Mouse (Mus musculus): ENCODE results near the gene Rftn2. TPM values are rescaled to one million over a fixed set of nuclear protein-coding genes. Genes with fewer than 3 reads are reported as not detected.

Rftn2 gene
- polyA plus RNA-seq, 1 experiment: 2.2 TPM

- H3K4me3 ChIP-seq (ENCODE audit: insufficient read depth, low read depth, low read length): no peak overlapping the region
- TF ChIP-seq POLR2A (IDR thresholded peaks at IDR 0.05; ENCODE audit: low read depth, low read length) (no peak), CTCF (conservative IDR thresholded peaks at IDR 0.05; ENCODE audit: insufficient read depth, insufficient read length, low read depth, low read length) (no peak)
- no peaks in the 10 kb centered on the region for H3K36me3 ChIP-seq (ENCODE audit: control insufficient read depth, insufficient read depth, low read length)
- no peak for DNase-seq
- WGBS: 77% methylated on average over 2 of the region's 2 CpGs
- no peak overlapping the region for H3K27ac ChIP-seq (ENCODE audit: insufficient read depth, low read depth, low read length)
- no peaks in the 10 kb centered on the region for H3K27me3 ChIP-seq (replicated peaks; ENCODE audit: control insufficient read depth, insufficient read depth, low read length)
- no peaks in the 10 kb centered on the region for H3K4me1 ChIP-seq (ENCODE audit: control insufficient read depth, insufficient read depth, low read length)
Measured at GRCm38 (mm10) chr1:55123561-55123960, 103.0 kb downstream of the Rftn2 start.

DNA sequence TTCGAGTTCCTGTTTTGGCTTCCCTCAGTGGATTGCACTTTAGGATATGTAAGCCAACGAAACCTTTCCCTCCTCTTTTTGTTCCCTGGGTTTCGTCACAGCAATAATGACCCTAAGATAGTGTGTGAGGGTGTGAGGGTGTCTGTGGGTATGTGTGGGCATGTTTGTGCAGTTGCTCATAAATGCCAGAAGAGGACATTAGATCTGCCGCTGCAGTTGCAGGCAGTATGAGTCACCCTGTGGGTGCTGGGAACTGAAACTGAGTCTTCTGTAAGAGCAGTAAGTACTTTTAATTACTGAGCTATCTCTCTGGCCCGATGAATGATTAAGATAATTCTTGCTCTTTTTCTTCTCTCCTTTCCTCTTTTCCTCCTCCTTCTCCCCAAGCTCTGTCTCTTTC, 103.5 kb downstream of the Rftn2 start:
- Histone ChIP-seq H3K4me3 (ENCODE audit: insufficient read depth, low read depth, low read length) (no peak overlapping the region), H3K27ac (ENCODE audit: insufficient read depth, low read depth, low read length) (no peak overlapping the region), H3K27me3 (replicated peaks; ENCODE audit: control insufficient read depth, insufficient read depth, low read length) (no peaks in the 10 kb centered on the region), H3K4me1 (ENCODE audit: control insufficient read depth, insufficient read depth, low read length) (no peaks in the 10 kb centered on the region), H3K36me3 (ENCODE audit: control insufficient read depth, insufficient read depth, low read length) (no peaks in the 10 kb centered on the region)
- TF ChIP-seq POLR2A (IDR thresholded peaks at IDR 0.05; ENCODE audit: low read depth, low read length) (no peak), CTCF (conservative IDR thresholded peaks at IDR 0.05; ENCODE audit: insufficient read depth, insufficient read length, low read depth, low read length) (no peak)
- 91% methylated on average over 5 of the region's 5 CpGs for WGBS
- DNase-seq: no peak

Other genes starting within 250 kb of the Rftn2 start
- gene Sf3b1, start 199.3 kb downstream of the Rftn2 start, polyA plus RNA-seq (2012; rRNA removed): 24.3 and 33.6 TPM in 2 replicates
- 16.2 and 20.7 TPM in 2 replicates for gene Coq10b, start 174.0 kb downstream of the Rftn2 start, polyA plus RNA-seq (2012; rRNA removed)
- gene Hspe1, start 138.7 kb downstream of the Rftn2 start, polyA plus RNA-seq (2012; rRNA removed): 46.2 and 90.1 TPM in 2 replicates
- 66.8 and 99.8 TPM in 2 replicates for gene Hspd1, start 138.5 kb downstream of the Rftn2 start, polyA plus RNA-seq (2012; rRNA removed)
- gene Mob4, start 95.6 kb downstream of the Rftn2 start, polyA plus RNA-seq (2012; rRNA removed): 10.3 and 16.0 TPM in 2 replicates
- 1.6 and 1.9 TPM in 2 replicates for gene Mars2, start 10.4 kb upstream of the Rftn2 start, polyA plus RNA-seq (2012; rRNA removed)
- 0.09 and 0.26 TPM in 2 replicates for gene Boll, start 136.7 kb upstream of the Rftn2 start, polyA plus RNA-seq (2012; rRNA removed)
- 4.2 and 4.5 TPM in 2 replicates for gene Plcl1, start 179.1 kb upstream of the Rftn2 start, polyA plus RNA-seq (2012; rRNA removed)